Mouse (Mus musculus): ENCODE data around the gene Foxd3. TPM values are rescaled to one million over a fixed set of nuclear protein-coding genes. Genes with fewer than 3 reads are reported as not detected.

The Foxd3 gene
- polyA plus RNA-seq, 1 experiment from 2014 or later: 0.42 TPM

Small RNAs within 50 kb of the gene (microRNA-seq; reads per million reads assigned to microRNA genes)
- gene Gm23366: not detected

Other genes starting within 250 kb of the Foxd3 start
- 17.5 and 20.3 TPM in 2 replicates for gene Alg6, start 59.4 kb downstream of the Foxd3 start, polyA plus RNA-seq (2016; fragmentation: Nextera tagmentation; extraction: Ambion mirVana)
- 22.9 and 23.7 TPM in 2 replicates for gene Efcab7, start 172.9 kb downstream of the Foxd3 start, polyA plus RNA-seq (2016; fragmentation: Nextera tagmentation; extraction: Ambion mirVana)